Mouse (Mus musculus) G1E-ER4 (cell line): ENCODE measurements at regions not wholly inside any gene's neighbourhood (a gene's known extent, or its start where the extent isn't known, plus 50 kb on each side); places are given as distances from the start of the nearest gene placed in this dataset.

Source experiments
- GATA1 ChIP-seq: IDR thresholded peaks from one replicate; pipeline ENCODE4 v1.8.0; 2012; ENCODE audit warnings: low read length, inconsistent platforms

DNA sequence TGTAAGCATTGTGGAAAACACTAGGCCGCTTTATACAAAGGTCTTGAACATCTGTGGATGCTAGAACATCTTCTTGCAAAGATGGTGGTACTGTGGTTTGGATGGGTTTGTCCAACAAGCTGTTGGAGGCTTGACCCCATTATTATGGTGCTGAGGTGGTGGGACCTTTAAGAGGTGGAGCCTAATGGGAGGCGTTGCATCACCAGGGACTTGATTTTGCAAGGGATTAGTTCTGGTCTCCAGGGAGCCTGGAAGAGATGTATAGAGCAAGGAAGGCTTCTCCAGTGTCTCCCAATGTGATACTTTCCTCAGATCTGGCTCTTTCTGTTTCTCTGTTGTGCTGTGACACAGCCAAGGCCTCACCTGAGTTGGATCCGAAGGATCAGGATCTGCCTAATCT is 79.4 kb upstream of the Klf13 start:
- TF ChIP-seq GATA1: no peak

DNA sequence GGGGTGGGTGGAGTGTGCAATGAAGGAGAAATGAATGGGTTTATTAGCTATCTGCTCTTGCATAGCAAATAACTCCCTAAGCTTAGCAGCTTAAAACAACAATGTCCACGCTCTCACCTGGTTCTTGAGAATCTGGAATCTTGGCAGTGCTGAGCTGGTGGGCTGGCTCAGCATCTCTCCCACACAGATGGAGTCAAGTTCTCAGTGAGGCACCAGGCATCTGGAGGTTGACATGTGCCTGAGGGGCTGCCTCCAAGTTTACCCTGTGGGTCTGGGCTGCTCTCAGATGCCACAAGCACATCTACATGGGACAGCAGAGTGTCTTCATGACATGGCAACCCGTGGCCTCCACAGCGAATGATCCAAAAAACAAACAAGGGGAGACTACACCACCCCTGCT is 78.2 kb upstream of the Klf13 start:
- TF ChIP-seq GATA1: no peak

DNA sequence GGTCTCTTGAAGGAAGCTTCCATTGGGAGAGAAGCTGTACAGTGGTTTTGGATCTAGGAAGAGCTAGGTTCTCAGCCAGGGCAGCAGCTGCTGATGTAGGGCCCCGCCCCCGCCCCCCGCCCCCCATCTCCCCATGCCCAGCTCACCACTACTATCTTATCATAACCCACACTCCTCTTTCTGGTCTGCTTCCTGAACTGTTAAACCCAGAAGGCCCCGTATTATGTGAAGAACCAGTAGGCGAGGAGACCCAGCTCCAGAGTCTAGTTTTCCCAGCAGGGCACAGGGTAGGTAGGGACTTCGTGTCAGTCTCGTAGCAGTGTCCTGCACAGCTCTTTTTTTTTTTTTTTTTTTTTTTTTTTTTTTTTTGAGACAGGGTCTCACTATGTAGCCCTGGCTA is 75.5 kb upstream of the Klf13 start:
- TF ChIP-seq GATA1: no peak

- TF ChIP-seq GATA1: no peak
Observed at GRCm38 (mm10) chr7:64013023-64013547, 74.4 kb upstream of the Klf13 start.

GRCm38 (mm10) chr7:64012268-64012601 is 73.5 kb upstream of the Klf13 start:
- no peak for TF ChIP-seq GATA1

DNA sequence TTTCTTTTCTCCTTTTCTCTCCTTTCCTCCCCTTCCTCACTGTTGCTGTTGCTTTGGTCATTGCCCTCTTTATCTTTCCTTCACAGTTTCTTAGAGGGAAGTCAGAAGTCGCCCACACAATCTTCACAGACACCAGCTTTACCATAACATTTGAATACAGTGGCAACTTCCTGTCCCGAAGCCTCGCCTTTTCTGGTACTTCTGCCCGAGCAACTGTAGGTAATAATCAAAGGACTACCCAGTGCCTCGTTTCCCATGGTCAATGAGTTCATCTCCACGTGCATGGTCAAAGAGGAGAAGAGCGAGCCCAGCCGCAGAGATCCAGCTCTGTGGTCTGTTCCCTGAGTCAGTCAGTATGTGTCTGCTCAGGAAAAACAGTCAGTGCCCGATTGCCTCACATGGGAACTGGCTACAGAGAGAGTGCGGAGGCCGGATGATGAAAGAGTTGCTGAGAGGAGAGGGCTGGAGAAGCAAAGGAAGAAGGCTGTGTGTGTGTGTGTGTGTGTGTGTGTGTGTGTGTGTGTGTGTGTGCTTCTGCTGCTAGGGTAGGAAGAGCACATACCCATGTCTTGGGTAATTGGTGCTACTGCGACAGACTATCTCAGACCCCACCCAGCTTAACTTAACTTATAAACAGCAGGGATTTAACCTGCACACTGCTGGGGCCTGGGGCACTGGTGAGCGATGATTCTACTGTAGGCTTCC is 73.0 kb upstream of the Klf13 start:
- no peak for TF ChIP-seq GATA1

DNA sequence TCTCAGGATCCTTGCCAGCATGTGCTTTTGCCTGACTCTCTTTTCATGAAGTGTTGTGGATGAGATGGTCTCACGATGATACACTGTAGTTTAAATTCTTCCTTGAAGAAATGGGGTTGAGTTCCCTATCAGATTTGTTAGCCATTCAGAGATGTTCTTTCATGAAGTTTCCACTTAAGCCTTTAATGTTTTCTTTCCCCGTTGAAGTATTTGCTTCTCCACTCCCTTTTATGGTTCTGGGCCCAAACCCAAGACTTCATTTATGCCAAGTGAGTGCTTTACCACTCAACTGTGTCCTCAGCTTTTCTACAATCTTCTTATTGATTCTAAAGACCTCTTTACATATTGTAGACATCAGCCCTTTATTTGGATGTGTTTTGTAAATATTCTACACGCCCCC is 71.9 kb upstream of the Klf13 start:
- no peak for TF ChIP-seq GATA1

DNA sequence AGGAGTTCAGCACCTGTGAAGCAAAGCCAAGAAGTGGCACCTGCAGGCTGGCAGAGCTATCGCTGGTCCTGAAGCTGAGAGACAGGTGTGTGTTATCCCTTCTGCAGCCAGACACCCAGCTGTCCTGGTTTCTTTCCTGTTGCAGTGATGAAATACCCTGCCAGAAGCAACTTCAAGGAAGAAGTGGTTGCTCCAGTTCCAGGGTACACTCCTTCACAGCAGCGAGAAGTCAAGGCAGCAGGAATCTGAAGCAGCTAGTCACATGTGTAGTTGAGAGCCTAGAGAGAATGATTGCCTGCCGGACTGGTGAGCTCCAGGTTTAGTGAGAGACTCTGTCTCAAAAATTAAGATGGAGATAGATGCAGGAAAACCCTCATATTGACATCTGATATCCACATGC is 69.1 kb upstream of the Klf13 start:
- TF ChIP-seq GATA1: no peak

GRCm38 (mm10) chr7:64006935-64007334 is 68.2 kb upstream of the Klf13 start:
- TF ChIP-seq GATA1: no peak

DNA sequence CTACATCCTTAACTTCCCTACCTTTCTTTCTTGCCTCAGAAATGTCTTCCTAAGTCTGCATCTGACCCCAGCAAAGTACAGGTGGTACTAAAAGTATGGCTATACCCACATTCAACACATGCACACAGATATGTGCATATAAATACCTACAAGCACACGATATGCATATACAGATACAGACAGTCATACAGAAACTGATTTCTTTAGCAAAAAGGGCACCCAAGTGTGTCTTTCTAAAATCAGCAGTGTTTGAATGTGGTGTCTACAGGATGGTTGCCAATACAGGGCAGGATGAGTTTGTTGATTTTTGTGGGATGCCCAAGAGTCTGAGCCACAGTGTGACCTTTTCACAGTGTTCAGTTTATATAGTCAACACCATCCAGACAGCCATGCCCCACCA is 67.0 kb upstream of the Klf13 start:
- no peak for TF ChIP-seq GATA1

- no peak for TF ChIP-seq GATA1
Observed at GRCm38 (mm10) chr7:64003904-64004303, 65.2 kb upstream of the Klf13 start.

DNA sequence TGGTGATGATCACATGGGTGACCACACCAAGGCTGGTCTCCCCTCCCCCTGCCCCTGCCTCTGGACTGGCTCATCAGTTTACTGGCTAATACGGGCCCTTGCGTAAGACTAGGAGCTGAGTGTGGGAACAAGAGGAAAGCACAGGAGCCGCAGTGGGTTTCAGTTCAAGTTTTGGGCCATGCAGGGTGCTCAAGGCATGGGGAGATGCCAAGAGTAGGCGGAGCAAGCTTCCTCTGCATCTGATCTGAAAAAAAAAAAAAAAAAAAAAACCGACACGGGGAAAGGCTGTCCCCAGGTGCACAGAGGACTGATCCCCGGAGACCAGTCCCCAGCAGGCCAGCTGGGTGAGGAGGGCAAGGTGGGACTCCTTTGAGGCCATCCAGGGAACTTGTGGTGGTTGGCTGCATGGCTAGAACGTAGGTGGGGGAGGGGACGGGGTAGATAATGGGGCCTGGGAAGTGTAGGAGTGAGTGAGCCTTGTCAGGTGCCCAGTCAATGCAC is 62.9 kb upstream of the Klf13 start:
- TF ChIP-seq GATA1: no peak

DNA sequence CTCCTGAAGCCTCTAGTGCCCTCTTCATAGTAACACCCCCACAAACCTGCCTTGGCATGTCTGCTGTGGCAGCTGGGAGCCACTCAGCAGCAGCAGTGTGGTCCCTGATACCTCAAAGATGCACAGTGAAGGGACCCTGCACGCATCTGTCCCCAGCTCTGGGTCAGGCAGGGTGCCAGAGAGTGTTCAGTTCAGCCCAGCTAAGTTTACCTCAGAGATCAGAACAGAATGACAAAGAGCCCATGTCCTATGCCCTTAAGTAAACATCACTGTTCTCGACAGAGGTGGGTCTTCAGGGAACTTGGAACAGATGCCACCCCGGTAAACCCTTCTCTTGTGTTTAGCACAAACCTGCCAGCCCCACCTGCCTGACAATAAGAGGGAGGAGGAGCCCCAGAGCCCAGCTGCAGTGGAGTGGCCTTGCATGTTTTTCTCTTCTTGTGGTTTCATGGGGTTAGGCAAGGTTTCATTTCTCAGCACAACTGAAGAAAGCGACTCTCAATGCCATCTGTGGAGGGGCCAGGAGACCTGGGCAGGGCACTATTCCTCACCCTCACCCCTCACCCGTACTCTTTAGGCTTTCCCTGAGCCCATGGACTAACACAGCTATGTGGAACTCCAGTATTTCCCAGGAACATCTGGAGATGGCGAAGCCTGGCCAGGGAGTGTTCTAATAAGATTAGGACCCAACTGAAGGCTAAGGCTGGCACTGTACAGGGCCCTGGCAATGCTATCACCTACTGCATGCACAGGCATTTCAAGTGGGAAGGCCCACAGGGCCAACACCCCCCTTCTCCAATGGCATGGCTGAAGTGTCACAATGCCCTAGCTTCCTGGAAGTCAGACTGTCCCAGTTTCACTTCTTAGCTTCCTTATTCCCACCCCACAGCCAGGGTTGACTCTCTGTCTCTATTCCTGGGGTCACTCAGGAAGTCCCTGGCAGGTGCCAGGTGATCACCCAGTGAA is 60.6 kb upstream of the Klf13 start:
- no peak for TF ChIP-seq GATA1

DNA sequence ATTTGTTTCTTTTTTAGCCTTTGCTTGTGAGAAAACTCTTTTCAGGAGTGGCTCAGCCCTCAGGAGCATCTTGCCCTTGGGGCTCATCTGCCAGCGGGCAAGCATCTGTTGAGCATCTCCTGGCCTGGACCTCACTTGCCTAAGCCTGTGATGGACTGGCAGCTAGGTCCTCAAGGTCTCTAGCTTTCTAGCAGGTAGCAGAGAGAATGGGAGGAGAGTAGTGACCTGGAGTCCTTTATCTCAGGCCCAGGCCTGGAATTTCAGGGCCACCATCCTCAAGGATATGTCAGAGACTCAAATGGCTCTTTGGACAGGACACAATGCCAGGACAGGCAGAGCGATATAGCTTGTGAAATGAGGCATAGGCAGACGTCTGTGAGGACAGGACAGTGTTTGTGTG is 59.3 kb upstream of the Klf13 start:
- no peak for TF ChIP-seq GATA1

- peak; percentile 98 for TF ChIP-seq GATA1
Observed at GRCm38 (mm10) chr7:63996581-63997098, 57.9 kb upstream of the Klf13 start.

DNA sequence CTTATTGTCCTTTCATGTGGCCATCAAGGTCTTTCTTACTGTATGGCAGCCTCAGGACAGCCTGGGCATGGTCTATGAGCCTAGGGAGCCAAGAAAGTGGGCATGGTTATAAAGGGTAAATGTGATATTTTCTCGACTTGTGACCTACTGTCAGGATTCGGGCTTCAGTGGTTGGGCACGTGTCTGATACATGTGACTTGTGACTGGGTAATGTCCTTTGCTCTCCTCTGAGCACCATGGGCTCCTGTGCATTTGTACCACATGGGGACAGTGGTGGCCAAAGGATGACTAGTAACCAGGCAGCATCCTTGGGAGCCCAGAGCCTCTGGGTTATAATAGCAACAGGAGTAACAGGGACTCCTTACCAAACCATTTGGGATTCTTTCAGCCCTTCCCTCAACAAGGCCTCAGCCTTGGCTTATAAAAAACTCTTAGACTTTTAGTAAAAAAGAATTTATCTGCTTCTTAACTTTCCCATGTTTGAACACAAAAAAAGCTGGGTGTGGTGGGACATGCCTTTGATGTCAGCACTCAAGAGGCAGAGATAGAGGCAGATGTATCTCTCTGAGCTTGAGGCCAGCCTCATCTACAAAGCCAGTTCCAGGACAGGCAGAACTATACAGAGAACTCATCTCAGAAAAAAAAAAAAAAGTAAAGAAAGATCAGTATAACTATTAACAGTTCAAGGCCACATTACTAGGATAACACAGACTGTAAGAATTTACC is 56.7 kb upstream of the Klf13 start:
- no peak for TF ChIP-seq GATA1

DNA sequence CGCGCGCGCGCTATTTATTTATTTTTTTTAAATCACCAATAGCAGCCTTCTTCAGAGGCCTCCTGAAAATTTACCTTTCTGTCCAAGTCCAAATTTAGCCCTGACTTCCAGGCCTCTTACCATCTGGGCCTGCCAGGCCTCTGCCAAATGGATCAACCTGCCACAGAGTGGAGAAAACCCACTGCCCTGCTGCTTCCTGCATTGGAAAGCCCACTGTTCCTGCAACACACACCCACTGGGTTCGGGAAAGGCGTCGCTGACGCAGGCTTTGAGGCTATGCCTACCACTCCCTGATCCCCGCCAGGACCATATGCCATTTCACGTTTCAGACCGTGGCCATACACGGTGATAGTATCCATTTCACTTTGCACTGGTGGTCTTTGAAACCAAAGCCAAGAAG is 53.4 kb upstream of the Klf13 start:
- no peak for TF ChIP-seq GATA1
